Mouse (Mus musculus) kidney, embryonic 16.5 days (tissue): ENCODE data around the gene Srsx. TPM values are rescaled to one million over a fixed set of nuclear protein-coding genes. Genes with fewer than 3 reads are reported as not detected.
"Not testable (repeated sequence)": the region's sequence is repeated elsewhere in the genome, so short reads cannot be mapped to it uniquely, and the experiment has no call there.

Source experiments
- ATAC-seq: fragments of 200-750 bp; cut with Nextera tagmentation; 2 replicates; pipeline ENCODE4 v1.8.0; 2017; ENCODE audit warnings: moderate TSS enrichment; ENCODE audit not compliant: low FRiP score, low TSS enrichment
- H3K27ac ChIP-seq: fragments of 300-500 bp; sonication (generic); 2 replicates; pipeline ENCODE4 v1.5.1; 2014; ENCODE audit warnings: low read length
- H3K27me3 ChIP-seq: fragments of 300-500 bp; sonication (generic); 2 replicates; pipeline ENCODE4 v1.6.1; 2014; ENCODE audit warnings: low read length, control low read depth, mixed read lengths; ENCODE audit not compliant: insufficient read depth
- H3K36me3 ChIP-seq: fragments of 300-500 bp; sonication (generic); 2 replicates; pipeline ENCODE4 v1.6.1; 2014; ENCODE audit warnings: low read length, control low read depth, mixed read lengths; ENCODE audit not compliant: insufficient read depth
- H3K4me1 ChIP-seq: fragments of 300-500 bp; sonication (generic); 2 replicates; pipeline ENCODE4 v1.6.1; 2014; ENCODE audit warnings: low read length, control low read depth, mixed read lengths; ENCODE audit not compliant: insufficient read depth
- H3K4me2 ChIP-seq: fragments of 300-500 bp; sonication (generic); replicated peaks from 2 replicates; pipeline ENCODE4 v1.6.1; 2014; ENCODE audit warnings: low read depth, low read length
- H3K4me3 ChIP-seq: fragments of 300-500 bp; sonication (generic); 2 replicates; pipeline ENCODE4 v1.5.1; 2014; ENCODE audit warnings: mild to moderate bottlenecking, low read length
- H3K9ac ChIP-seq: fragments of 300-500 bp; sonication (generic); replicated peaks from 2 replicates; pipeline ENCODE4 v1.6.1; 2014; ENCODE audit warnings: low read length
- H3K9me3 ChIP-seq: fragments of 300-500 bp; sonication (generic); 2 replicates; pipeline ENCODE4 v1.6.1; 2016; ENCODE audit warnings: low read length, control low read depth
- WGBS: fragments of 180-500 bp; shearing (Covaris S2); extraction: QIAGEN DNeasy Blood & Tissue Kit; methylation state at CpG from one replicate; pipeline ENCODE4 v1.1.7; 2014; 5-methylcytosine and 5-hydroxymethylcytosine counted together
- polyA plus RNA-seq: library from polyadenylated mRNA; unstranded; fragments of >200 nt; fragmentation: Nextera tagmentation; extraction: Ambion mirVana; gene quantifications from 2 replicates; pipeline ENCODE4 v1.2.1, GENCODE M21; 2015

Srsx gene
- not detected in 2 replicates for polyA plus RNA-seq

GRCm38 (mm10) chrX:123222381-123222780 lies at the start of gene Srsx:
Gene Srsx, minus strand, starts transcription at chrX:123222481.
- not testable (repeated sequence) for H3K27me3 ChIP-seq, H3K4me3 ChIP-seq, H3K27ac ChIP-seq, H3K4me1 ChIP-seq, H3K9ac ChIP-seq, H3K9me3 ChIP-seq, H3K4me2 ChIP-seq, ATAC-seq, H3K36me3 ChIP-seq
- no CpG with 5 or more reads among the region's 1 CpGs for WGBS

- not testable (repeated sequence) for H3K4me2 ChIP-seq, H3K4me3 ChIP-seq, H3K27ac ChIP-seq, ATAC-seq, H3K4me1 ChIP-seq, H3K9me3 ChIP-seq, H3K9ac ChIP-seq, H3K36me3 ChIP-seq, H3K27me3 ChIP-seq
- no CpG with 5 or more reads among the region's 3 CpGs for WGBS
Measured at GRCm38 (mm10) chrX:123246807-123247206, 24.5 kb upstream of the Srsx start, which contains the start of gene Gm17577. Gene Gm17577, minus strand, starts transcription at chrX:123246907.

Other genes starting within 250 kb of the Srsx start
- gene Gm17521, start 192.8 kb downstream of the Srsx start, polyA plus RNA-seq, result not detected in 2 replicates
- 14.1 and 14.2 TPM in 2 replicates for gene Cldn34c1, start 119.0 kb downstream of the Srsx start, polyA plus RNA-seq
- not detected in 2 replicates for gene Gm17577, start 24.4 kb upstream of the Srsx start, polyA plus RNA-seq